Mouse (Mus musculus) embryonic fibroblast, embryonic 13.5 days (primary cell): ENCODE data around the gene Pla2g2c.

Source experiments
- CTCF ChIP-seq: IDR thresholded peaks from 2 replicates; pipeline ENCODE4 v1.5.1; 2011; ENCODE audit warnings: mild to moderate bottlenecking, control low read depth, low read length, moderate library complexity, borderline replicate concordance; ENCODE audit not compliant: insufficient read depth
- POLR2A ChIP-seq: IDR thresholded peaks from 2 replicates; pipeline ENCODE4 v1.6.1; 2011; ENCODE audit warnings: low read depth, mild to moderate bottlenecking, control low read depth, low read length, moderate library complexity

DNA sequence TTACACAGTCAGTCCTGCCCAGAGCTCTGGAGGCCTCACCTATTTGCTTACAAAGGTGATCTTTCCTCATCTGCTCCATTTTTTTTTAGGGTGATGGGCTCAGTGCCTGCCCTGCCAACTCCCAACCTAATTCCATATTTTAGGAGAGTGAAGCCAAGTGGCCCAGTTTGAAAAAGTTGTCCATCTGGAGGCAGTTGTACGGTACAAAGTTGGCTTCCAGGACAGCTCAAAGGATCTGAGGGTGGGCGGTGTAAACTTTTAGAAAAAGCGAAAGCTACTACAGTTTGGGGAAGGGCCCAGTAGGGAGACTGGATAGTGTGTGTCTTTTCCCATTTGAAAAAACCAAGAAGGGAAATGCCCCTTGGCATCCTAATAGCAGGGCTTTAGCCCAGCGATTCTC is 10.3 kb downstream of the Pla2g2c start:
- TF ChIP-seq POLR2A (no peak), CTCF (no peak)
